Mouse (Mus musculus): ENCODE results near the gene Olfr311.

The Olfr311 gene

DNA sequence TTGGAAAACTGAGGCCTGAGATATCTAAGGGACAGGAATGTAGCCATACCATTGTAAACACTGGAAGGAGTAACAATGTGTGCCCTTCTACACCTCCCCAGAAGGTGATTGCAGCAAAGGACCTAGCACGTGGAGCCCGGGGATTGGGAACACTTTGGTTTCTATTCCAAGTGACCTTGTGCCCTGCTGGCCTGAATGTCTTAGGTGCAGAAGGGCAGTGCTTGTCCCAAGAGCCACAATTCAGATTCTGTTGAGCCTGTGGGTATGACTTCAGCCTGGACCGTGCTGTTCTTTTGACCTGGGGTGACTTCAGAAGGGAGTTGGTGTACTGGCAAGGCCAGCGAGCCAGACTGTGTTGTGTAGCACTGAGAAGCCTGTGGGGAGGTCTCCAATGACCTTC lies 31.9 kb downstream of the Olfr311 start:
- no peak for DNase-seq (ENCODE audit: low read depth, low spot score)

DNA sequence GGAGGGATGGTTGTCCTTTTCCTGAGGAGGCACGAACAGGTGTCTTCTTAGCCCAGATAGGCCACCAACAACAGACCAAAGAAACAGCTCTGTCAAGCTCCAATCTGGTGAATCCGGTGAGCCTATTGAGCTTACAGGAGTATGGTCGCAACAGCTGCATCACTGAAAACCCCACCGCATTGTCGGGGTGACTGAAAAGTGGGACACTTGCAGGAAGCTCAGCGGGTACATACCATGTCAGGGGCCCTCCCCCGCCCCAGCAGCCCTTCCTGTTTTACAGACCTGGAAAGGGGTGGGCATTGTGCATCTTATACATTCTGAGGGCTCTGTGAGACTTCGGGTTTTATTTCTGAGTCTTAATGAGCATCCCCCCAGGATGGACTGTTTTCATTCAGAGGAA lies 44.7 kb downstream of the Olfr311 start:
- DNase-seq (ENCODE audit: low read depth, low spot score), result no peak

DNA sequence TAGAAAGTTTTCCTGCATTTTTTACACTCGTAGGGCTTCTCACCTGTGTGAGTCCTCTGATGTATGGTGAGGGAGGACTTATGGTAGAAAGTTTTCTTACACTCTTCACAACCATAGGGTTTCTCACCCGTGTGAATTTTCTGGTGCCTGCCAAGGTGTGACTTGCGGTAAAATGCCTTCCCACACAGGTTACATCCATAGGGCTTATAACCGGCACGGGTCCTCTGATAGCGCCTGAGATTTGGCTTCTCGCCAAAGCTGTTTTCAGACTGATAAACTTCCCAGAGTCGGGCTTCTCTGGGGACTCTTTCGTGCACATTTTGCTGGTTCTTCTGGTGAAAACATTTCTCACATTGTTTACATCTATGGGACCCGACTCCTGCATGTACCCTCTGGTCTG lies 51.5 kb downstream of the Olfr311 start:
- DNase-seq (ENCODE audit: low read depth, low spot score), result no peak

Data from brain, adult 2 months (tissue).